Mouse (Mus musculus): ENCODE data around the gene Cd3e. TPM values are rescaled to one million over a fixed set of nuclear protein-coding genes. Genes with fewer than 3 reads are reported as not detected.

Gene Cd3e
- not detected for polyA plus RNA-seq (2015; fragmentation: Illumina TruSeq; extraction: RNeasy Lipid Tissue Mini Kit (QIAGEN cat#74804); ENCODE audit: insufficient read depth, low read depth, low replicate concordance)

GRCm38 (mm10) chr9:45009180-45010078 lies at the start of gene Cd3e:
Gene Cd3e (minus strand): TSS chr9:45009627.

GRCm38 (mm10) chr9:45055082-45055713 lies 45.8 kb upstream of the Cd3e start, which contains the start of gene Mpzl3:
Gene Mpzl3 (plus strand): TSS chr9:45055186.

GRCm38 (mm10) chr9:45039499-45039898 lies 30.1 kb upstream of the Cd3e start, which contains the start of gene Mpzl2:
Gene Mpzl2 (plus strand): TSS chr9:45039799.

GRCm38 (mm10) chr9:44981676-44982075 lies 27.8 kb downstream of the Cd3e start, which contains the start of gene Cd3d:
Gene Cd3d (plus strand): TSS chr9:44981786.

GRCm38 (mm10) chr9:44980242-44980641 lies 29.2 kb downstream of the Cd3e start, which contains the start of gene Cd3g:
Gene Cd3g (minus strand): TSS chr9:44980431.

GRCm38 (mm10) chr9:44965126-44965832 lies 44.1 kb downstream of the Cd3e start, which contains the start of gene Ube4a:
Gene Ube4a (minus strand): TSS chr9:44965600.

Other genes with a start within 250 kb of the Cd3e start
- 28.1 TPM for gene Arcn1, start 241.8 kb downstream of the Cd3e start, polyA plus RNA-seq (2015; fragmentation: Illumina TruSeq; extraction: RNeasy Lipid Tissue Mini Kit (QIAGEN cat#74804); ENCODE audit: insufficient read depth, low read depth, low replicate concordance)
- 20.0 TPM for gene Ift46, start 241.7 kb downstream of the Cd3e start, polyA plus RNA-seq (2015; fragmentation: Illumina TruSeq; extraction: RNeasy Lipid Tissue Mini Kit (QIAGEN cat#74804); ENCODE audit: insufficient read depth, low read depth, low replicate concordance)
- 2.2 TPM for gene Tmem25, start 210.3 kb downstream of the Cd3e start, polyA plus RNA-seq (2015; fragmentation: Illumina TruSeq; extraction: RNeasy Lipid Tissue Mini Kit (QIAGEN cat#74804); ENCODE audit: insufficient read depth, low read depth, low replicate concordance)
- not detected for gene Ttc36, start 206.6 kb downstream of the Cd3e start, polyA plus RNA-seq (2015; fragmentation: Illumina TruSeq; extraction: RNeasy Lipid Tissue Mini Kit (QIAGEN cat#74804); ENCODE audit: insufficient read depth, low read depth, low replicate concordance)
- 9.5 TPM for gene Kmt2a, start 128.3 kb downstream of the Cd3e start, polyA plus RNA-seq (2015; fragmentation: Illumina TruSeq; extraction: RNeasy Lipid Tissue Mini Kit (QIAGEN cat#74804); ENCODE audit: insufficient read depth, low read depth, low replicate concordance)
- gene Atp5l, start 88.9 kb downstream of the Cd3e start, polyA plus RNA-seq (2015; fragmentation: Illumina TruSeq; extraction: RNeasy Lipid Tissue Mini Kit (QIAGEN cat#74804); ENCODE audit: insufficient read depth, low read depth, low replicate concordance) = 260 TPM
- 13.2 TPM for gene Ube4a, start 44.0 kb downstream of the Cd3e start, polyA plus RNA-seq (2015; fragmentation: Illumina TruSeq; extraction: RNeasy Lipid Tissue Mini Kit (QIAGEN cat#74804); ENCODE audit: insufficient read depth, low read depth, low replicate concordance)
- not detected for gene Cd3g, start 29.2 kb downstream of the Cd3e start, polyA plus RNA-seq (2015; fragmentation: Illumina TruSeq; extraction: RNeasy Lipid Tissue Mini Kit (QIAGEN cat#74804); ENCODE audit: insufficient read depth, low read depth, low replicate concordance)
- gene Cd3d, start 27.8 kb downstream of the Cd3e start, polyA plus RNA-seq (2015; fragmentation: Illumina TruSeq; extraction: RNeasy Lipid Tissue Mini Kit (QIAGEN cat#74804); ENCODE audit: insufficient read depth, low read depth, low replicate concordance) = 0.52 TPM
- 3.2 TPM for gene Mpzl2, start 30.2 kb upstream of the Cd3e start, polyA plus RNA-seq (2015; fragmentation: Illumina TruSeq; extraction: RNeasy Lipid Tissue Mini Kit (QIAGEN cat#74804); ENCODE audit: insufficient read depth, low read depth, low replicate concordance)
- 1.1 TPM for gene Mpzl3, start 45.6 kb upstream of the Cd3e start, polyA plus RNA-seq (2015; fragmentation: Illumina TruSeq; extraction: RNeasy Lipid Tissue Mini Kit (QIAGEN cat#74804); ENCODE audit: insufficient read depth, low read depth, low replicate concordance)
- 0.33 TPM for gene Jaml, start 69.6 kb upstream of the Cd3e start, polyA plus RNA-seq (2015; fragmentation: Illumina TruSeq; extraction: RNeasy Lipid Tissue Mini Kit (QIAGEN cat#74804); ENCODE audit: insufficient read depth, low read depth, low replicate concordance)
- gene Scn2b, start 108.2 kb upstream of the Cd3e start, polyA plus RNA-seq (2015; fragmentation: Illumina TruSeq; extraction: RNeasy Lipid Tissue Mini Kit (QIAGEN cat#74804); ENCODE audit: insufficient read depth, low read depth, low replicate concordance) = 0.22 TPM
- 1.3 TPM for gene Scn4b, start 128.8 kb upstream of the Cd3e start, polyA plus RNA-seq (2015; fragmentation: Illumina TruSeq; extraction: RNeasy Lipid Tissue Mini Kit (QIAGEN cat#74804); ENCODE audit: insufficient read depth, low read depth, low replicate concordance)
- gene BC049352, start 172.4 kb upstream of the Cd3e start, polyA plus RNA-seq (2015; fragmentation: Illumina TruSeq; extraction: RNeasy Lipid Tissue Mini Kit (QIAGEN cat#74804); ENCODE audit: insufficient read depth, low read depth, low replicate concordance) = not detected
- 5.5 TPM for gene Tmprss4, start 194.5 kb upstream of the Cd3e start, polyA plus RNA-seq (2015; fragmentation: Illumina TruSeq; extraction: RNeasy Lipid Tissue Mini Kit (QIAGEN cat#74804); ENCODE audit: insufficient read depth, low read depth, low replicate concordance)